Mouse (Mus musculus) forebrain, embryonic 15.5 days (tissue): ENCODE results near the gene Slc25a31. TPM values are rescaled to one million over a fixed set of nuclear protein-coding genes. Genes with fewer than 3 reads are reported as not detected.

Source experiments
- ATAC-seq: fragments of 200-750 bp; cut with Nextera tagmentation; replicated peaks from 2 replicates; pipeline ENCODE4 v1.8.0; 2017; ENCODE audit warnings: mild to moderate bottlenecking, moderate TSS enrichment, moderate library complexity
- H3K27ac ChIP-seq: fragments of 300-500 bp; sonication (generic); replicated peaks from 2 replicates; pipeline ENCODE4 v1.5.1; 2015; ENCODE audit warnings: mild to moderate bottlenecking, inconsistent platforms
- H3K27me3 ChIP-seq: fragments of 300-500 bp; sonication (generic); 2 replicates; pipeline ENCODE4 v1.6.1; 2015; ENCODE audit warnings: inconsistent platforms
- H3K36me3 ChIP-seq: fragments of 300-500 bp; sonication (generic); 2 replicates; pipeline ENCODE4 v1.6.1; 2015; ENCODE audit warnings: mild to moderate bottlenecking, inconsistent platforms
- H3K4me1 ChIP-seq: fragments of 300-500 bp; sonication (generic); 2 replicates; pipeline ENCODE4 v1.6.1; 2015; ENCODE audit warnings: inconsistent platforms
- H3K4me2 ChIP-seq: fragments of 300-500 bp; sonication (generic); replicated peaks from 2 replicates; pipeline ENCODE4 v1.6.1; 2015; ENCODE audit warnings: mild to moderate bottlenecking, inconsistent platforms
- H3K4me3 ChIP-seq: fragments of 300-500 bp; sonication (generic); 2 replicates; pipeline ENCODE4 v1.5.1; 2015; ENCODE audit warnings: mild to moderate bottlenecking, inconsistent platforms
- H3K9ac ChIP-seq: fragments of 300-500 bp; sonication (generic); replicated peaks from 2 replicates; pipeline ENCODE4 v1.6.1; 2015; ENCODE audit warnings: mild to moderate bottlenecking, inconsistent platforms
- H3K9me3 ChIP-seq: fragments of 300-500 bp; sonication (generic); 2 replicates; pipeline ENCODE4 v1.6.1; 2016; ENCODE audit warnings: inconsistent platforms
- WGBS: fragments of 180-500 bp; shearing (Covaris S2); methylation state at CpG from one replicate; pipeline ENCODE4 v1.1.7; 2015; ENCODE audit warnings: mixed read lengths; 5-methylcytosine and 5-hydroxymethylcytosine counted together
- polyA plus RNA-seq: library from polyadenylated mRNA; unstranded; fragments of >200 nt; fragmentation: Nextera tagmentation; extraction: Ambion mirVana; gene quantifications from 2 replicates; pipeline ENCODE4 v1.2.1, GENCODE M21; 2015

Gene Slc25a31
- polyA plus RNA-seq, 1 experiment from 2014 or later: 0.18 TPM

DNA sequence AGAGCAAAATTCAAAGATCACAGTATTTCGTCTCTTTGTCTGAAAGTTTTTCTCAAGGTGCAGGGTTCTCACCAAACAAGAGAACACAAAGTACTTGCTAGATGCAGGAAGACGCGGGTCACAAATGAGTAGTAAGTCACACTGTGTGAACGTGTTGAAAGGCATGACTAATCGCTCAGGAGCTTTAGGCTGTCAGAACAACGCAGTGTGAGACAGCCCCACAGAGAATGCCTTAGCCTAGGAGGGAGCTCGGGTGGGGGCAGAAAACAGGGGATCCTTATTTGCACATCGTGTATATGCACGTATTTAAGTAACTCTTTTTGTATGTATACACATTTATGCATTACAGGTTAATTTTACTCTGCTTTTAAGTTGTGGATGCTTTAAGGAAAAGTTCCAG is 21.8 kb upstream of the Slc25a31 start:
- Histone ChIP-seq H3K36me3 (no peaks in the 10 kb centered on the region), H3K9me3 (no peaks in the 10 kb centered on the region), H3K27ac (0 out of 2 replicates have a peak overlapping the region, but pooled peaks have one; percentile 5), H3K27me3 (no peaks in the 10 kb centered on the region), H3K4me1 (peaks cover 29% of the 10 kb centered on the region), H3K9ac (no peak overlapping the region), H3K4me2 (no peak overlapping the region), H3K4me3 (no peak overlapping the region)
- WGBS: 10% methylated on average over 9 of the region's 9 CpGs
- 0 out of 2 replicates have a peak, but pooled peaks have one; percentile 51 for ATAC-seq

DNA sequence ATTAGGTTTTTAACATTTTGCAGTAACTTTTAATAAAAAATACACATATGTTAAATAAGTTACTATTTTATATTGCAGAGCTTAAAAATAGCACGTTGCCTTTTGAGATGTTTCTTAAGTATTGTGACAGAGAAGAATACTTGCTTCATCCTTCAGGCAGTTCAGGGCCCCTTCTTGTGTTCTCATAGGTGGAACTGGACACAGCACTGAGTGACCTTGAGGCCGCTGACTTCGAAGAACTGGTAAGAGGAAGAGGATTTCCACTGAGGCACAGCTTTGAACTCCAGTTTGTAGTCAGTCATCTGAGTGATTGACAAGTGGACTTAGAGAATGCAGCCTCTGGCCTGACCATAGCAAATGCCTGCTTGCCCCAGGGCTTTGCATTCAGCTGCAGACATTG is 21.1 kb upstream of the Slc25a31 start:
- Histone ChIP-seq H3K4me2 (no peak overlapping the region), H3K9ac (no peak overlapping the region), H3K4me3 (no peak overlapping the region), H3K9me3 (no peaks in the 10 kb centered on the region), H3K4me1 (peaks cover 22% of the 10 kb centered on the region), H3K27ac (no peak overlapping the region), H3K36me3 (no peaks in the 10 kb centered on the region), H3K27me3 (no peaks in the 10 kb centered on the region)
- ATAC-seq: no peak
- 70% methylated on average over 3 of the region's 3 CpGs for whole genome bisulfite sequencing

DNA sequence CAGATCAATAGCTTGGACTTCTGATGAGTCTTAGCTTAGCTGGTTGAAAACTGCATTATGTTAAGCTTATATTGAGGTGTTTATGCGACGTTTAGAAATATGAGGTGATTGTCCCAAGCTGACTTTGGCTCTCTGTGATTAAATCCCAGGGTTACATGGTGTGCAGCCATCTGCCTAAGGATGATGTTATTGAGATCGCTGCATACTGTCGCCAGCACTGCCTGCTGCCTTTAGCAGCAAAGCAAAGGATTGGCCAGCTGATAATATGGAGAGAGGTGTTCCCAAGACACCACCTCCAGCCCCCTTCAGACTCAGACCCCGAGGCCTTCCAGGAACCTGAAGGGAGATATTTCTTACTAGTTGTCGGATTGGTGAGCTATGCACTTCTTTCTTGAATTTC is 17.1 kb upstream of the Slc25a31 start:
- H3K4me2 ChIP-seq: no peak overlapping the region
- no peak overlapping the region for H3K9ac ChIP-seq
- H3K27ac ChIP-seq: no peak overlapping the region
- H3K27me3 ChIP-seq: no peaks in the 10 kb centered on the region
- H3K9me3 ChIP-seq: no peaks in the 10 kb centered on the region
- no peak for ATAC-seq
- 83% methylated on average over 6 of the region's 6 CpGs for WGBS
- no peak overlapping the region for H3K4me3 ChIP-seq
- H3K4me1 ChIP-seq: 0 out of 2 replicates have a peak, but pooled peaks cover 5% of the 10 kb centered on the region
- no peaks in the 10 kb centered on the region for H3K36me3 ChIP-seq

DNA sequence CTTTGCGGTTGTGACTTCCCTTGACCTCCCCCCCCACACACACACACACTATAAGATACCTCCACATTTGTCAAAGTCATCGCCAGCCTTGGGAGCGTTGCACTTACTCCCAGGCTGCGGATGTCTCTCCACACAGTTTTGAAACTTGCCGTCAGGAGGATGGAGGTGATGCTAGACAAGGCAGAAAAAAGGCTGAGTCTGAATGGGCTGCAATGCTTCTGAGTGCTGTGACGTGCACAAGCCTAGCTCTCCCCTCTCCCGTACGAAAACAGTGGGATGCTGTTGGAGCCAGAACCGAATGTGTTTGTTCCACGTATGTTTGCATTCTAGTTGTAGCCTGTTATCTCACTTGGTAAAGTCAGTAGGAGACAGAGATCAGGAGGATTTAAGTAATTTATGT is 15.2 kb upstream of the Slc25a31 start:
- no peaks in the 10 kb centered on the region for H3K9me3 ChIP-seq
- no peaks in the 10 kb centered on the region for H3K27me3 ChIP-seq
- H3K4me3 ChIP-seq: no peak overlapping the region
- no peaks in the 10 kb centered on the region for H3K4me1 ChIP-seq
- ATAC-seq: no peak
- H3K4me2 ChIP-seq: no peak overlapping the region
- 87% methylated on average over 10 of the region's 10 CpGs for WGBS
- H3K27ac ChIP-seq: no peak overlapping the region
- no peak overlapping the region for H3K9ac ChIP-seq
- peaks cover 5% of the 10 kb centered on the region for H3K36me3 ChIP-seq

DNA sequence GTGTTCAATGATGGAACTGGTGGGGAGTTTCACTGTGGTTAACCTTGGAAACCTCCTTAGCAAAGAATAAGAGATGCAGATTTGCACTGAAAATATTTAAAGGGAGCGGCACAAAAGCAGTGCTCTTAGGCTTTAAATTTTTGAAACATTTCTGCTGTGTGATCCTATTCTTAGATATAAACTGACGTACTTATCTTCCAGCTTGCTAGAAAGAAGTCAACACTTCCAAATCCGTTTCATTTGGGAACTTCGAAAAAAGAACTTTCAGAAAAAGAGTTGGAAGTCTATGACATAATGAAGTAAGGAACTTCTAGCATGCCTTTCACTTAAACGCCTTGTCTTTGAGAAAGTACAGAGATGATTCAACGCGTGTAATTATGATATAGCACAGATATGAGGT is 14.7 kb upstream of the Slc25a31 start:
- Histone ChIP-seq H3K27ac (no peak overlapping the region), H3K27me3 (no peaks in the 10 kb centered on the region), H3K36me3 (peaks cover 5% of the 10 kb centered on the region), H3K9ac (no peak overlapping the region), H3K9me3 (no peaks in the 10 kb centered on the region), H3K4me2 (no peak overlapping the region), H3K4me3 (no peak overlapping the region), H3K4me1 (no peaks in the 10 kb centered on the region)
- ATAC-seq: no peak
- WGBS: 91% methylated on average over 7 of the region's 7 CpGs

DNA sequence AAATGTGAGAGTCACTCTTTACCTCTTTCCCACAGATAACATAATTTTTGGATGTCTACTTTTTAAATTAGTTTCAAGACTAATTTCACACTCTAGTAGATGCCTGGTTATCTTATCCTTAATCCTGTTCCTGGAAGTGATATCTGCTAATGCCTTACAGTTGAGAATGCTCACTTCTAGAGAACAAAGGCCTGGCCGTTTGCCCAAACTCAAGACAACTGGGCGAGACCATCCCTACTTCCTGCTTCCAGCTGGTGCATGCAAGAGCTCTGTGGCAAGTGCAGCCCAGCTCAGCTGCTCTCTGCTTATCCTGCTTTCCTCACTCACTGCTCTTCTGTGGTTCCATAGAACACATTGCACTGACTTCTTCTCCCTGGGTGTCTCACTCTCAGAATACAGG is 14.2 kb upstream of the Slc25a31 start:
- Histone ChIP-seq H3K27ac (no peak overlapping the region), H3K4me2 (no peak overlapping the region), H3K4me1 (no peaks in the 10 kb centered on the region), H3K9me3 (no peaks in the 10 kb centered on the region), H3K27me3 (no peaks in the 10 kb centered on the region), H3K4me3 (no peak overlapping the region), H3K9ac (no peak overlapping the region), H3K36me3 (peaks cover 5% of the 10 kb centered on the region)
- no peak for ATAC-seq
- WGBS: 57% methylated on average over 2 of the region's 2 CpGs

DNA sequence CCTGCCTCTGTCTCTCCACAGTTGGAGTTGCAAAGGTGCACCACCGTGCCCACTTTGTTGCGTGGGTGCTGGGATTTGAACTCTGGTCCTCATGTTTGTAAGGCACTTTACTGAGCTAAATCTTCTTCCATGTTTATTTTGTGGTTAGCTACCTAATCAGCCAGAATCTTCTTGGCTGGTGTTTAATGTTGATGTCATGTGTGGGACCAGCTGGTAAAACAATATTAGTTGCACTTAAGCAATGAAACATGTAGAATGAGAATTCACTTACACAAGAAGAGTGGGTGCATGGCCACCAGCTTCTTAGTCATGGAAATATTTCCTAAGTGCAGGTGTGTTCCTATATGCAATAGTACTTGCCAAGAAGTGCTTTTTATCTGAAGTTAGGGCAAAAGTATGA is 13.5 kb upstream of the Slc25a31 start:
- Histone ChIP-seq H3K27ac (no peak overlapping the region), H3K36me3 (peaks cover 5% of the 10 kb centered on the region), H3K27me3 (no peaks in the 10 kb centered on the region), H3K9ac (no peak overlapping the region), H3K4me3 (no peak overlapping the region), H3K4me1 (no peaks in the 10 kb centered on the region), H3K4me2 (no peak overlapping the region), H3K9me3 (no peaks in the 10 kb centered on the region)
- 100% methylated on average over 2 of the region's 2 CpGs for WGBS
- ATAC-seq: no peak

DNA sequence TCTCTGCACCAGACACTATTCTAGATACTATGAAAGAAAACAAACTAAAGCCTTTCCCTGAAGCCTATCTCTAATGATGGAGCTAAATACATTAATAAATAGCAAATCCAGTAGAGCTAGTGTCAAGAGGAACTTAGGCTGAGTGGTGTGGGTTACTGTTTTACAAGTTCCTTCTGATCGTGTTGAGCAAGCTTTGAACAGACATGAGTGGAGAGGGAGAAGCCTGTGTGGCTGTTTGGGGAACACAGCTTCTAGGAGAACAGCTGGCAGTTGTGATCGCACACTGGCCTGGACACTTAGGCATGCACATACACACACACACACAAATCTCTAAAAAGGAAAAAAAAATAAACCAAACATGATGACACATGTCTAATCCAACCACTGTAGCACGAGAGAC is 9.8 kb upstream of the Slc25a31 start:
- Histone ChIP-seq H3K9me3 (no peaks in the 10 kb centered on the region), H3K4me1 (no peaks in the 10 kb centered on the region), H3K9ac (no peak overlapping the region), H3K4me3 (no peak overlapping the region), H3K27ac (no peak overlapping the region), H3K36me3 (peaks cover 5% of the 10 kb centered on the region), H3K4me2 (no peak overlapping the region), H3K27me3 (no peaks in the 10 kb centered on the region)
- 91% methylated on average over 3 of the region's 3 CpGs for WGBS
- ATAC-seq: no peak

DNA sequence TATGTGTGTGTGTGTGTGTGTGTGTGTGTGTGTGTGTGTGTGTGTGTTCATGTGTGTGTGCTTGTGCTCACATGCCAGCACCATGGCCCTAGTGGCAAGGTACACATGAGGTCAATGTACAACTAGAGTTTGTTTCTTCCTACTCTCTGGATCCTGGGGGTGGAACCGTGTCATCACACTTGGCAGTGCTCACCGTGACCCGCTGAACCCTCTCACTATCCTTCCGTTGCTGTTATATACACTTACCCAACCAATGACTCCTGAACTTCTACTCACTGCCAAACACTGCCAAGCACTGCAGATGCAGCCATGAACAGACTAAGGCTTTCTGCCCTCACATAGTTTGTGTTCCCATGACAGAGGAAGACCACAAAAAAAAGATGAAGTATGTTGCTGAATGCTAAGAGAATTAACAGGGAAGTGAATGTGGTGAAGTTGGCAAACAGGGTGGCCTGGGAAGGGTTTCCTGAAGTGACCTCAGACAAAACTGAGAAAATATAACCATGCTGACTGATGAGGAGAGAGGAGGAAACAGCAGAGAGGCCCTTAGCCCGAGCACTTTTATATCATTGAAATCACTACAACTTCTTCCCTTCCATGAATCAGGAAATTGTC is 3.7 kb upstream of the Slc25a31 start:
- no peak overlapping the region for H3K4me2 ChIP-seq
- H3K9ac ChIP-seq: no peak overlapping the region
- no peaks in the 10 kb centered on the region for H3K4me1 ChIP-seq
- H3K4me3 ChIP-seq: no peak overlapping the region
- 89% methylated on average over 5 of the region's 5 CpGs for WGBS
- H3K36me3 ChIP-seq: no peaks in the 10 kb centered on the region
- no peaks in the 10 kb centered on the region for H3K27me3 ChIP-seq
- no peaks in the 10 kb centered on the region for H3K9me3 ChIP-seq
- ATAC-seq: no peak
- no peak overlapping the region for H3K27ac ChIP-seq

DNA sequence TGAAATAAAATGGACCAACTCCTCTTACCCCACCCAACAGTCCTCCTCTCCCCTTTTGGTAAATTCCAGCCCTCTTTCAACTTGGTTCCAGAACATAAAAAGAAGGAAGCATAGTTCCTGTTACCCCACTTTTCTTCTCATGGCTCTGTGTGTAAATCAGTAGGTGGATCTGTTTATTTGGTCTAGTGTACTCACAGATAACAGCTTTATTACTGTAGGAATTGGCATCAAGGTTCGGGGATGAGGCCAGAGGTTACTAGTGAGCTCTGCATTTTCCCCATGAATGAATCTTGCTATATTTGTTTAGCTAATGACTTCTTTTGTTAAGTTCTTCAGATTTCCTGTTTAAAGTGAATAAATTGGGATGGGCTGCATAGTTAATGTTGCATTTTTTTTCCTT is 7.4 kb downstream of the Slc25a31 start:
- H3K27ac ChIP-seq: no peak overlapping the region
- H3K4me2 ChIP-seq: no peak overlapping the region
- 23% methylated on average over 1 of the region's 1 CpGs for WGBS
- no peak overlapping the region for H3K4me3 ChIP-seq
- no peaks in the 10 kb centered on the region for H3K36me3 ChIP-seq
- H3K4me1 ChIP-seq: no peaks in the 10 kb centered on the region
- H3K9ac ChIP-seq: no peak overlapping the region
- no peak for ATAC-seq
- H3K9me3 ChIP-seq: no peaks in the 10 kb centered on the region
- H3K27me3 ChIP-seq: no peaks in the 10 kb centered on the region

DNA sequence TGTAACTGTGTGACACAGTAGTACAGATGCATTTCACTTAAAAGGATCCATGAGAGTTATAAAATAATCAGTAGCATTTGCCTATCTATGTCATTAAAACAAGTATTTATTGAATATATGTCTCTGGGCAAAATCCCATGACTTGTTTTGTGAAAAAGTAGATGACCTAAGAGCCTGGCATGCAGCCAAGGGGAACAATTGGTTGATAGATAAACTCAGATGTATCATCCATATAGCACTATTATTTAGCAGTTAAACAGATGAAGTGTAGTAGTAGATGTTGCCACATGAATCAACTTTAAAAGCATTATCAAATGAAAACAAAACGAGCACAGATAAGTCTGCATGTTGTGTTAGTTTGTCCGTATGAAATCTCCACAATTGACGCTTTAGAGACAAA is 10.4 kb downstream of the Slc25a31 start:
- no peaks in the 10 kb centered on the region for H3K27me3 ChIP-seq
- H3K4me1 ChIP-seq: no peaks in the 10 kb centered on the region
- H3K9me3 ChIP-seq: no peaks in the 10 kb centered on the region
- ATAC-seq: no peak
- no peak overlapping the region for H3K9ac ChIP-seq
- no peak overlapping the region for H3K27ac ChIP-seq
- WGBS: 84% methylated on average over 3 of the region's 3 CpGs
- no peak overlapping the region for H3K4me3 ChIP-seq
- no peak overlapping the region for H3K4me2 ChIP-seq
- no peaks in the 10 kb centered on the region for H3K36me3 ChIP-seq

DNA sequence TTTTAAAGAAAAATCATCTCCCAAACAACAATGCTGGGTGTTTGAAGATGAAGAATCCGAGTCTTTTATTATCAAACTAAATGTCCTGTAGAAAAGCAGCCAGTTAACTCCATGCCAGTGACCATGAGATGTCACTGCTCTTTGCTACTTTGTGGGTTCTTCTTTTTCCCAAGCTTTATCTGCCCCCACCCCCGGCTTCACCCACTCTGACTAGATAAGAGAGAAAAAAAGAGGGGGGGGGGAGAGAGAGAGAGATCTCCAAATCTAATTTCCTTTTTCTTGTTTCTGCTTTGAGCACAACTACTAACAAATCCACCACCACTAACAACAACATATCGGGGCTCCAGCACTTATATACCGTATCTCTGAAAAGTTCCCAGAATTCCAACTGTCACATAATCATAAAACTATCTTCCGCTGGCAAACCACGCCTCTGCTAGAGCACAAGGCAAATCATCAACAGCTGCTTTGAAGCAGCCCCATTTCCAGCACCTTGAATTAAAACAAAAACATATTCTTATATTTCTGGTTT is 29.8 kb downstream of the Slc25a31 start:
- Histone ChIP-seq H3K4me3 (no peak overlapping the region), H3K27ac (no peak overlapping the region), H3K9me3 (no peaks in the 10 kb centered on the region), H3K4me1 (no peaks in the 10 kb centered on the region), H3K27me3 (no peaks in the 10 kb centered on the region), H3K36me3 (no peaks in the 10 kb centered on the region), H3K4me2 (no peak overlapping the region), H3K9ac (no peak overlapping the region)
- ATAC-seq: no peak
- WGBS: 88% methylated on average over 6 of the region's 6 CpGs
